Mouse (Mus musculus) mature B cell (primary cell): ENCODE results near the gene BC052040.

Experiments
- in situ Hi-C: fragments of 300-500 bp; cut with MboI; formaldehyde crosslinking; loops from 2 replicates; pipeline ENCODE4 v1.14.3; 2019

BC052040 gene

DNA sequence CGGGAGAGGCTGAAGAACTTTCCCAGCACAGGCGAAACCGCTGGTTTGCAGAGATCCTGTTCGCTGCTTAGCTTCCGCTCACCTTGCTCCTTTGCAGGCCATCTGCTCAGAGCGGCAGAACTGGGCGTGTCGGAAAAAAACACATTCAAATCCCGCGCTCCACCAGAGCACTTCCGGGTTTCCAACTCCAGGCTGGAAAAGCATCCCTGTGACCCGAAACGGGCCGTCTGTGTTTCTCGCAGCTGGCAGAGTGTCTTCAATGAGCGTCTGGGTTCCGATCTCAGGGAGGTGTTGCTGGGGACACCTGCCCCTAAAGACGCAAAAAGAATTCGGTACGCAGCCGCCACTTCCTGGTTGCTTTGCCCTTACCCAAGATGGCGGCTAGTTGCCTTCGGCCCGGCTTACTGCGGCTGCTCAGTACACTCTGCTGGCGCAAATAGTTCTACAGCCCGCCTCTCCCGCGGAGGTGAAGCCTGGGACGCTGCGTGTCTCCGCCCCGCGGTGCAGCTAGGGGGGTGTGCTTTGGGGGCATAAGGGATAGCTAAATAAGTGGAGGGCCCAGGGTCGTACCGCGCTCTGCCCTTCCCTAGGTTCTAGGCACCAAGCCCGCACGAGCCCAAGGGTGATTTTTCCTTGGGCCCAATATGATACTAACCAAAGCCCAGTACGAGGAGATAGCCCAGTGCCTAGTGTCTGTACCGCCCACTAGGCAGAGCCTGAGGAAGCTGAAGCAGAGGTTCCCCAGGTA lies at the start of gene BC052040:
Gene BC052040 (plus strand): TSS at position 476 of the 748 bp plus-strand sequence.
- in situ Hi-C loops, result loop anchor here (25.0 kb wide), 1 partner anchor 919 kb away; the partner anchor contains the start of gene Dph6

- in situ Hi-C loops, result no loop called here
Measured at GRCm38 (mm10) chr2:115538009-115538690, 43.4 kb upstream of the BC052040 start.

DNA sequence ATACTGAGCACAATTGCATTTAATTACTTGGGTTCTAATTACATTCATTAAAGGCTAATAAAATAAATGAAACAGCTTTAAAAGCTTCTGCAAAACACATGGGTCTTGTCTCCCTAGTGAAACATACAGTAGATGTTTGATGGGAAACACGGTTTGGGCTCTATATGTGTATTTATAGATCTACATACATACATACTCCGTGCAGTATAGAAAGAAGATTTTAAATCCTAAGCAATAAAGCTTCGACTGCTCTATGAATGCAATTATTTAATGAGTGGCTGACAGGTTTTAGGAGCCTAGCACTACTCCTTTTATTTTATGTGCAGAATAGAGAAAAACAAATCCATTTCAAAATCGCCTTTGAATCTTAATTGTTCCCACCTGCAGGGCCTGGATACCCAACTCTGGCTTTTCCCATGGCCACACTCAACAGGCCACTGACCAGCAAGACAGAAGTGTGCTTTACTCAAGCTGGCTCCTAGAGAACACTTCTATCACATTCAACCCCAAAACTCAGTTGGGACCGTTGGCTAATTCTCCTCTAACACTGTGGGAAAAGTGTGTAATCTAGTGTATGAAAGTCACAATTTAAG lies 42.7 kb upstream of the BC052040 start:
- in situ Hi-C loops, result no loop called here

- in situ Hi-C loops, result no loop called here
Measured at GRCm38 (mm10) chr2:115539731-115540130, 41.8 kb upstream of the BC052040 start.

DNA sequence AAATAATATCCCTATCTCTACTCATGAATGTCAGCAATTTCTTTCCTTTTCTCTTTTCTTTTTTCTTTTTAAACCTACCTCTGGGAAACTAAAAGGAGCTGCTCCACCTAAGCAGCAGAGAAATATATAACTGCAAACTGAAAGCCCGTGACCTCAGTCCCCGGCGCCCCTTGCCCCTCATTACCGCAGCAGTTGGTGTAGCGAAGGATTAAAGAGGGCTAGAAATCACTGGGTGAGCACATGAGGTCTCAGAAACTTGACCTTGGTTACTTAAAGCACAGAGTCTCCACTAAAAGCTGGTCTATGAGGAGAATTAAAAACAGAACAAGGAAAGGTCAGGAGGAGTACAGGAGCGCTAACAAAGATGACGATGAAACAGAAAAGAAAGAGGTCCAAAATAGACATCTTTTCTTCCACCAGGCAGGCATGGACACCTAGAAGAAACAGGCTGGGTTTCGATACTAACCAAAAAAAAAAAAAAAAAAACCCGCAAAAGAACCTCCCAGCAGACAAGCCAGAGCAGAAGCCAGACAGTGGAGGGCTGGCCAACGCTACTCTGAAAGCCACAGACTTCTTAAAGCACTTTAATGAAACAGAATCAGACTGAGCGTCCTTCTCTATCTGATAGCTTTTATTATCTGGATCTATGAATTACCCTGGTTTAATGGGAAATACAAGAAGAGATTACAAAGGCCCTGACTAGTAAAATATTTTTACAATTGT lies 39.0 kb upstream of the BC052040 start:
- in situ Hi-C loops, result no loop called here

DNA sequence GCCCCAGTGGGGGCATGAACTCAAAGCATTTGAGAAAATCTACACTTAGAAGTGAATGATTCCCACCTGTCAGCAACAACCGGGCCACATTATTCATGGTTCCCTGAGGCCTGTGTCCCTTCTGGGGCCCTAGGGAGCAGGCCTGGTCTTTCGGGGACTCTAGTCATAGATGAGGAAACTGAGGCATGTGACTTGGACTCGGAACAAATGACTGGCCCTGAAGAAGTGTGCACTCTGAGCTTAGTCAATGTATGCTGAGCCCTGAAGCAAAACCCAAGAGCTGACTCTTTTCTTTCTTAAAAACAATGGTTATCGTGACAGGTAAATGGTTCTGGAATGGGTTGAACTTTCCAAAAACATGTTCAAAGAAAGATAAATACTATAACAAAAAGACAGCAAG lies 38.3 kb upstream of the BC052040 start:
- in situ Hi-C loops, result no loop called here

DNA sequence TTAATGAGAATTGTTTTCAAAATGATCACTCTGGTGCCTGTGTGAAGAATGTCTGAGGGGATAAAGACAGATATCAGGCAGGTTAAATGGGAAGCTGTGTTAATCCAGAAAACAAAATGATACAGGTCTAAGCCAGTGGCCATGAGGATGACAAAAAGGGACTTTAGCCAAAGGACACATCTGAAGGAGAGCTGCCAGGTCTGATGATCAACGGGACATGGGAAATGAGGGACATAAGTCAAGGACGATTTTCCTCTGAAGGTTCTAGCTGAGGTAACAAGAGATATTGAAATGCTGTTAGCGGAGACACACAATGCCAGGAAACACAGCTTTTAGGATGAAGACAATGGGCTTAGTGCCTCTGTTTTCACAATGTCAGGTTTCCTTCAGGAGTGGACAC lies 29.6 kb upstream of the BC052040 start:
- in situ Hi-C loops, result no loop called here

GRCm38 (mm10) chr2:115562155-115562827 lies 19.2 kb upstream of the BC052040 start:
- in situ Hi-C loops, result no loop called here

DNA sequence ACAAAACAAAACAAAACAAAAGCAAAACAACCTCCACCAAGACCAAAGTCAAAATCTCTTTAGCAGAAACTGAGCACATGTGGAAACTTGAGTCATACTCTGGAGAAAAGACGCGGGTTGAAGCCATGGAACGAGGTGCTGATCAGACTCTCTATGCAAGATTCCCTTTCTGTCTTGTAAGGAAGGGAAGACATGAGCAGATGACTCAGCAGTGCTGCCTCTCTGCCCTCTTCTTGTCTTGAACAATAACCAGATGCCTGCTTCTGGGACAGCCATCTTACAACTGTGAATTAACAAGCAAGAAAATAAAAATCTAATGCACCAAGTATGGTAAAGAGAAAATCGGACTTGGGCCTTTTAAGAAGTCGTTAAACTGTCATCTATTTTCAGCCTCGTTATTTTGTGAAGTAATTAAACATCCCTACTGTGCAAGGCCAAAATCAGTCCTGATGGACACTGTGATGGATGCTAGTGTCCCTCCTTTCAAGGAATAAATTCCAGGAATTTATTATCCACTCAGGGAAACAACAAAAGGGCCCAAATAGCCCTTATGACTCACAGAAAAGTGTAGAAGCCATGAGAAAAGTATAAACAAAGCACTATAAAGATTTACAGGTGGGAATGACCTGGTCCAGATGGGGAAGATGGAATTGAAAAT lies 18.0 kb upstream of the BC052040 start:
- in situ Hi-C loops, result no loop called here

- in situ Hi-C loops, result no loop called here
Measured at GRCm38 (mm10) chr2:115571996-115572395, 9.5 kb upstream of the BC052040 start.

- in situ Hi-C loops, result loop anchor here (25.0 kb wide), 1 partner anchor 913 kb away; the partner anchor contains the start of gene Dph6
Measured at GRCm38 (mm10) chr2:115574802-115575201, 6.7 kb upstream of the BC052040 start.

DNA sequence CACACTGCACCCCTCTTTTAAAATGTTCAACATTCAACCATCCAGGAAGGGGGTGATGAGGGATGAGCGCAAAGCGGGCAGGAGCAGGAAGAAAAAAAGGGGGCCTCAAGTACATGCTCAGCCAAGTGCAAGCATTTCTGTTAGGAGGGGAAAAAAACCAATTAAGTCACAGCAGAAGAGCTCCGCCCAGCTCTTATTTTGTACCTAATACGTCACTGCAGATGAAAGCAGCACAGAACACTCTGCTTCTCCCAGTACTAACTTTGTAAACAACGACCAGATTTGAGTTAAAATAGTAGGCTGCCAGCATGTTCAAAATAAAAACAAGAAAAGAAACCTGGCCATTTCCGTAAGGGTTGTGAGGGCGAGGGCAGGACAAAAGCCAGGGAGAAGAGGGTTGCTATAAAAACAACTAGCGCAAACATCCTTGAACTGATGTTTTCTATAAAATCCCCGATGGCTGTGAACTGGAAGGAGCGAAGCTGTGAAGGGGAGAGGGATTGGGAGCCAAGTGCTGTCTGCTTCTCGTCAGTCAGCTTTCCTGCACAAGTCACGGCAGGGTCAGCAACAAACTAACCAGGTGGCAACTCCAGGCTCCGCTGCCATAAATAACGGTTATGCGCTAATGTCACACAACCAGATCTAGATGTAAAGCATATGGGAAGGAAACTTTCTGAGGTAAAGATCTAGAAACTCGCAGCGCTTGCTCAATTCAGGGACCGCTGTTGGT lies 2.2 kb upstream of the BC052040 start:
- in situ Hi-C loops, result loop anchor here (25.0 kb wide), 1 partner anchor 917 kb away; the partner anchor contains the start of gene Dph6

GRCm38 (mm10) chr2:115579976-115580375 lies 1.5 kb upstream of the BC052040 start:
- in situ Hi-C loops, result loop anchor here (25.0 kb wide), 1 partner anchor 918 kb away; the partner anchor contains the start of gene Dph6

- in situ Hi-C loops, result loop anchor here (25.0 kb wide), 1 partner anchor 920 kb away; the partner anchor contains the start of gene Dph6
Measured at GRCm38 (mm10) chr2:115581989-115582608, 583 bp downstream of the BC052040 start.

DNA sequence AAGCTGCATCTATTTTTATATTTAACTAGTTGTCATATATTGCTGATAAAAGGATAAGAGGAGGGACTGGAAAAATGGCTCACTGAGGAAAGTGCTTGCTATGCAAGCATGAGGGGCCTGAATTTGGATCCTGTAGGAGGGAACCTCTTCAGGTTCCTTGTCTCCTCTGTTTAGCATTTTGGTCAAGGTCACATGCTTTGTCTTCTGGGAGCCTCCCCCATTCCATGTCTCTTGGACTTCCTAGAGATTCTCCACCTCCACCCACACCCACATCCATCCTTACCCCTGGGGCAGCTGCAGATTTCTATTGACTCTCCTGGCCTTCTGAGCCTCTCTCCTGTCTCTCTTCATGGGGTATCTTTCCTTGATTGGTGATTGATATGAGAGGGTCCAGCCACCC lies 2.3 kb downstream of the BC052040 start:
- in situ Hi-C loops, result loop anchor here (25.0 kb wide), 1 partner anchor 921 kb away; the partner anchor contains the start of gene Dph6

DNA sequence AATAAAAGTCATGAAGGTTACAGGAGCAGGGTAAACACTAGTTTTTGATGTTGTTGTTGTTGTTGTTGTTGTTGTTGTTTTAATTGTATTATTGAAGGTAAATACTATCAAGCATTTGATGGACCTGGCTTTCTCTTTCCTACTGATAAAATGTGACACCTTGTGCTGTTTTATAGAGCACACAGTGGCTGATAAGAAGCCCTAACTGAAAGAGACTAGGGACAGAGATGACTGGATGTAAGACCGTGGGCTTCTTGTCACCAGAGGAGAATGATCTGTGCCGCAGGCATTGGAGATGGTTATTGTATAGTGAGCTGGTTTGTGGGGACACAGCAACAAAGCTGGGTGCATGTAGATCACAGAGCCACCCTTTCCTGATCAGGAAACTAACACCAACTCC lies 9.1 kb downstream of the BC052040 start:
- in situ Hi-C loops, result loop anchor here (25.0 kb wide), 1 partner anchor 928 kb away; the partner anchor contains the start of gene Dph6

DNA sequence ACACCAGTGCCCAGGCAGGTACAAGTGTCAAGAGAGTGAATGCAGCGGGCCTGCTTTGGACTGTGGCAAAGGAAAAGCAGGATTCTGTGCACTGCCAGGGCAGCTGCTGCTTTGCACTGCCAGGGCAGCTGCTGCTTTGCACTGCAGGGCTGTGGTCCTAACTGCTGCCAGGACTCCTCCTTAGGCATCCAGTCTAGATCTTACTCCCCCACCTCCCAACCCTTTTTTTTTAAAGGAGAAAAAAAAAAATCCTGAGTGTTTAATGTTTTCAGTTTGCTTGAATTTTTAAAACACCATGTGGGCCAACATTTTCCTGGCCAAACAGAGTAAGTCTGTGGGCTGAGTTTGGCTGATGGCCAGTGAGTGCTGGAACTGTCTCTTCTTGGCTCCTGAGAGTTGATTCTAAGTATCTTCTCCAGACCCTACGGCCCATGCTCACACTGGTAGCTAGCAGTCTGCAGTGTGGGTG lies 11.2 kb downstream of the BC052040 start:
- in situ Hi-C loops, result loop anchor here (25.0 kb wide), 1 partner anchor 930 kb away; the partner anchor contains the start of gene Dph6

- in situ Hi-C loops, result loop anchor here (25.0 kb wide), 1 partner anchor 935 kb away; the partner anchor contains the start of gene Dph6
Measured at GRCm38 (mm10) chr2:115597017-115597416, 15.5 kb downstream of the BC052040 start.

DNA sequence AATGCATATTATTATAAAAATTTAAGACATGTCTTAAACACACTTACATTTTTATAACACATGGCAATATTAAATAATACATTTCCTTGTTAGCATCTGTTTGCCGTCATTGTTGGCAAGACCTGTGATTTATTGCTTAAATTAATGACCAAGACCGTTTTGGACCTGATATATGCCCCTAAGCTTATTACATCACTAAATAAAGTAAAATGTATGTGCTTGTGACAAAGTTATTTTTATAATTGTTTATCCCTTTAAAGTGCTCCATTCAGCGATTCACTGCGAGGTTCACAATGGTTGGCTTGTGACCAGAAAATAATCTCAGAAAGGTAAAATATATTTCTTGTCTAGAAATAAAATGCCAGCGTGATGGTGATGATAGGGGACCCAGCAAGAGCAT lies 16.8 kb downstream of the BC052040 start:
- in situ Hi-C loops, result loop anchor here (25.0 kb wide), 1 partner anchor 936 kb away; the partner anchor contains the start of gene Dph6
